Mouse (Mus musculus): ENCODE measurements around the gene Galnt4. TPM values are rescaled to one million over a fixed set of nuclear protein-coding genes. Genes with fewer than 3 reads are reported as not detected.

Gene Galnt4
- polyA plus RNA-seq (2012; rRNA removed), result 3.4 and 4.3 TPM in 2 replicates

DNA sequence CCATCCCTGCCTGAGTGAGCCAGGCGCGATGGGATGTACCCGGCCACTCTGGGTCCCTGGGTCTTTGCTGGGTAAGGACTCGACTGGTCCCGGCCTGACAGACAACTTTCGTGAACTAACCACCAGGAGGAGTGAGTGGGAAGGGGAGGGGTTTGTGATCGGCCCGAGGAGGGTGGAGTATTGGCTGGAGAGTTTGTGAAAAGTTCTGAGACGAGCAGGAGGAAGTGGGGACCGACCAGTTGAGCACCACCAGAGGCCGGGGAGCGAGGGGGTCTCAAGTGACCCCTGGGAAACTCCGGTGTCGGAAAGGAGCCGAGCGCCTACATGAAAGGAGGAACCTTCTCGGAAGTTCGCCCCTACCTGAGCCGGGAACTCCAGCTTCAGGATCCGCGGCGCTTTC is at the start of gene Galnt4:
TSS of gene Galnt4 (plus strand) at position 196 of the 400 bp plus-strand sequence.

DNA sequence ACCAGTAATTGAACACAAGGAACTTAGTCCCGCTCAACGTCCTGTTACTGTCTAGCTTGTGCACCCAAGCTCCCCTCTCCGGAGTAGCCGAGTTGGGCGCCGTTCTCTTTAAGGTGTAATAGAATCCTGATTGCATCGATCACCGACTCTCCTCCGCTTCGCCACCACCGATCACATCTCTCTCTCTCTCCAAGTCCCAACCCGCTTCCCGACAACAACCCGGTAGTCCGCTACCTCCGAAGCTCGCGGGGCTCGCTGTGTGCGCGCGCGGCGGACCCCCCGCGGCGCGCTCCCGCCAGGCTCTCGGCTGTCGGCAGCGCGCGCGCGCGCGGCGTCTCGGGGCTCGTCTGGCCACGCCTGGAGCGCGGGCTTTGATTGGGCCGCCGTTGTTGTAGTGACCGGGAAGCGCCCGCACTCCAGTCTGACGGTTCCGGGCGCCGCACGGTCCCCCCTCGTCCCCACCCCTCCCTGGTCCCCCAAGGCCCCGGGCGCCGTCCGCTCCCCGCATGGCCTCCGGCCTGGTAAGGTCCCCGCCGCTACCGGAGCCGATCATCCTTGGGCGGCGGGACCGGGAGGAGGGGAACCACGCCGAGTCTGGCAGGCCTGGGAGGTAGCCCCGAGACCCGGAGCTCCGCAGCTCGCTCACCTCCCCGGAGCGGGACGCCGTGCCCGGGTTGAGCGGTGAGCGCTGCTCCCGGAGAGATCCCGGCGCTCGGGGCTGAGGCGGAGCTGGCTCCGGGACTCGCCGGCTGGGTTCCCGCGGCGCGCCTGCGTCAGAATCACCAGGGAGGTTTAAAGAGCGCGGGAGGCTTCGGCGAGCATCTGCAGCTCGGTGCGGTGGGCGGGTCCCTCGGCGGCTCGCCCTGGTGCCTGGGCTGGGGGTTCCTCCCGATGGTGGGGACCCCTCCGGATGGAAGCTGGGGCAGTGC is 992 bp upstream of the Galnt4 start, which contains the start of gene Poc1b:
TSS of gene Poc1b (plus strand) at position 334 of the 929 bp plus-strand sequence.

DNA sequence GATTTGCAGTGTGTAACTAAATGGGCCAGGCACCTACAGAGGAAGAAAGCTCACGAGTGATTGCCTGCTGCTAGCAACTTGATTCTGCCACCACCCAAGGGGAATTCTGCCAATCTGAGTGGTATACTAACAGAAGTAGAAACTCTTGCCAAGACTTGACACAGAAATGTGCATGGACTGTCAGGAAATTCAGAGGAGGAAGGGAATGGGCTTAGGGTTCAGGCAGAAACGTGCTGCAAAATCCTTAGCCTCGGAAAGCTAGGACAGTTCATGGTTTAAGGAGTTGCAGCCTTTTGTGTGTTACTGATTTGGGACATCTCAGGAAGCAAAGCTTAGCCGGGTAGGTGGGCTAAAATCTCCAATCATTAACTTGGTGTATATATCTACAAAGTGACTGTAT is 18.3 kb downstream of the Galnt4 start, which contains the start of gene Phxr2:
TSS of gene Phxr2 (minus strand) at position 101 of the 400 bp plus-strand sequence.

Other genes starting within 250 kb of the Galnt4 start
- 1.4 and 3.3 TPM in 2 replicates for gene Atp2b1, start 193.8 kb upstream of the Galnt4 start, polyA plus RNA-seq (2012; rRNA removed)
- gene Poc1b, start 1.1 kb upstream of the Galnt4 start, polyA plus RNA-seq (2012; rRNA removed), result 1.6 and 1.9 TPM in 2 replicates
- not detected in 2 replicates for gene Phxr2, start 18.2 kb downstream of the Galnt4 start, polyA plus RNA-seq (2012; rRNA removed)
- gene Dusp6, start 155.1 kb downstream of the Galnt4 start, polyA plus RNA-seq (2012; rRNA removed), result 13.2 and 17.9 TPM in 2 replicates

Data from stomach, adult 2 months (tissue).